Mouse (Mus musculus) testis, postnatal 10 days (tissue): ENCODE data around the gene Csk.

Source experiments
- DNase-seq: peaks from one replicate; pipeline ENCODE4 v3.0.0; 2021; ENCODE audit warnings: low spot score

The Csk gene

DNA sequence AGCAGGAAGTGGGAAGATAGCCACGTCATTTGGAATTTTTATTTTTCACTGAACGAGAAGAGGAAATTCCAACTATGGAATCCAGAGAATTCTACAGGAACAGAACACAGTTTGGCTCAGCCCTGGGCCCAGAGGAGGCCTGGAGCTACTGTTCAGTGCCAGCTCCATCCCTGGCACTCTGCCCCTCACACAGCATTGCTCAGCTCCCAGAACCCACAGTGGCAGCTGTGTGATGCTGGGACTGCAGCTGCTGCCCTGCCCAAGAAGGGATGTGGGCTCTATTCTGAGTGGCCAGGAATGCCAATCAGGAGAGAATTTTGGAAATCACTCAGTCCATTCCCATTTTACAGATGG lies 52.1 kb downstream of the Csk start:
- DNase-seq: no peak

DNA sequence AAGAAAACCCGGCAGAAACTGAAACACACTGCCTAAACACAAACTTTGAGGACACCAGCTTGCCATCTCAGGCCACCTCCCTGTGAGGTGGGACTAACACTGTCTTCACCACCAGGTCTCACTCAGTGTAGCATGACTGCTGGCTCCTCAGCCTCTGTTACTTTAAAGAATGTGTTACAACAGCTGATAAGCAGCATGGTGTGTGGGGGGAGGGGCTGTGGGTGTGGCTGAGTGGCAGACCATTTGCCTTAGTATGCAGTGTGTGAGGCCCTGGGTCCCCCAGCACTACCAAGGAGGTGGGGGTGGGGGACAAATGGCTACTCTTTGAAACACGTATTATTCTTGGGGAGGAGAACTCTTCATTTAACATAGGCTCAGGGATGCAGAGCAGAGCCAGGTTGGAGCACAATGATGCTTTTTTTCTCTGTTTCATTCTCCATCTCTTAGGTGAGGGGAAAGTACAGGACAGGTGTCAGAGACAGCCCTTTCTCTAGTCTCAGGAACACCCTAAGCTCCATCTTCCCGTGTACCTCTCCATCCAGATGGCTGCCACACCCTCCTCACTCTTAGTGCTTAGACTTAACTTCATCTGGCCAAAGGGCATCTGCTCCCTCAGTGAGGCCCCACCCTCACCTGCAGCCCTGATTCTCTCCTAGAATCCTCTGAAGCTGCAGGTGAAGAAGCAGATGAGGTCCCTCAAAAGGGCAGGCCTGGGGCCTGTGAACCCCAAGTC lies 52.6 kb downstream of the Csk start:
- DNase-seq: no peak

DNA sequence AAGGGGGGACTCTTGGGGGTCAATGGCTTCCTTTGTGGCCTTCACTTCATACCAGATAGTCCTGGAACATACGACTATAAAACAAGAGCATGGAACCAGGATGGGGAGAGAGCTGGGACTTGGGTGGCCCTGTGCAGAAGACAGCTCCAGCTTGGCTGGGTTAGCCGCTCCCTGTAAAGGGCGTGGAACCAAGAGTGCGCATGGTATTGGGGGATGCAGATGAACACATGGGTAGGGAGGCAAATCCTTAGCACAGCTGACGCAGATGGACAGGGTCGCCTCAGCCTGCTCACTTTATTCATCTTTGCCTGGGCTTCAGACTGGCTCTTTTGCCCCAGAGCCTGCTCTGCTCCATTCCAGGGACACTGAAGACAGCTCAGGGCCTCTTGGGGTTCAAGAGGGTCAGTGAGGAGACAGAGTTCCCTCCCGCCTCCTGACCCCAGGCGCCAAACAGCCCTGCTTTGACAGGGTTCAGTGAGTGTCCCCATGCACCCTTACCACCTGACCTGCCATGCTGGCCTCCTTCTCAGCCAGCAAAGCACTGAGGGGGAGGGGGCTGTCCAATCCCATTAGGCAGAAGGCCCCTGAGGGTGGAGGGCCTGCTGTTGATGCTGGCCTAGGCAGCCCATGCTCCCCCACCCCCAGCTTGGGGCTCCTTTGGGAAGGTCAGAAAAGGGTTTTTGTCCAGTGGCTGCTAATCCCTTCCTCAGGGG lies 54.4 kb downstream of the Csk start:
- no peak for DNase-seq

DNA sequence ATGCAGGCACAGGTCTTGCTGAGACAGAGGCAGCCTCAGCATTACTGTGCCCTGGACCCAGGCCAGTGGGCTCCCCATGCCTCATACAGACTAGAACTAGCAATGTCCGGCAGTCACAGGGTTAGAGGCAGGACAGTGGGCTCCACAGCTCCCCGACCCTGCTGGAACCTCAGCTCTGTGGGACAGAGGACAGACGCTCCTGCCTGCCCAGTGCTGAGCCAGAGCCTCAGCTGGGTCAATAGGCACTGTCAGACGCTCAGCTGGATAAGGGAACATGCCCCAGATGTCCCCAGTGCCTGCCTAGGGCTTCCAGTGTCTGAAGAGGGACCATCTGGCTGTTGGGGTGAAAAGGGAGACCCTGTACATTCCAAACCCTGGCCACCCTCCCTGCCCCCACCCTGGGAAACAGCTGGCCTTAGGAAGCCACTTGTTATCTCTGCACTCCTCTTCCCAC lies 55.5 kb downstream of the Csk start:
- DNase-seq: no peak

DNA sequence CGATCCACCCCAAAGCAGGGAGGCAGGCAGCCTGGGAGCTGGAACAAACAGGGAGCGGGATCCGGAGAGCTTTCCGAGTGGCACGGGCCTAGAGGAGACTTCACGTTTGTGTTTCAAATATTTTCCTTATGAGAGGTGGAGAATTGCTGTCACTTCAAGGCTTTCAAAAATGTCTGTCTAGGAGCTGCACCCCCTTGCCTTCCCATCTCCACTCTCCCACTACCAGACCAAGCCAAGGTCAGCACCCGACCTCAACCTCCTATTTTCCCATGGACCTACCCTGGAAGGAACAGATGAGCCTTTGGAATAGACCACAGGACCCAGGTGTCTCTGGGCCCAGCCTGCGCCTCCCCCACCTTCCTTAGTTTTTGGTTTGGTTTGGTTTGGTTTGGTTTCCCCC lies 56.2 kb downstream of the Csk start:
- no peak for DNase-seq

DNA sequence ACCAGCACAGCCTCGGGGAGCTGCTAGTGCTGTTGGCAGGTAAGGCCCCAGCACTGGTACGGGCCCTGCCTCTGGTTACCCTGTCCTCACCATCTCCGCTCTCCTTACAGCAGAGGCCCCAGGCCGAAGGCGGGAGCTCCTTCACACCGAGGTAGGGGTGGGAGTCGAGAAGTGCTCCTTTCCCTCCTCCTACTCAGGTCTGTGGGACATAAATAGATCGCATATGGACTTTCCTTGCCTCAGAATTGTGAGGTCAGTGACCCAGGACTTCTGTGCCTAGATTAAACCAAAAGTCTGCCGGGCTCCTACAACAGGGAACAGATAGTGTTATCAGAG lies 59.3 kb downstream of the Csk start:
- no peak for DNase-seq

DNA sequence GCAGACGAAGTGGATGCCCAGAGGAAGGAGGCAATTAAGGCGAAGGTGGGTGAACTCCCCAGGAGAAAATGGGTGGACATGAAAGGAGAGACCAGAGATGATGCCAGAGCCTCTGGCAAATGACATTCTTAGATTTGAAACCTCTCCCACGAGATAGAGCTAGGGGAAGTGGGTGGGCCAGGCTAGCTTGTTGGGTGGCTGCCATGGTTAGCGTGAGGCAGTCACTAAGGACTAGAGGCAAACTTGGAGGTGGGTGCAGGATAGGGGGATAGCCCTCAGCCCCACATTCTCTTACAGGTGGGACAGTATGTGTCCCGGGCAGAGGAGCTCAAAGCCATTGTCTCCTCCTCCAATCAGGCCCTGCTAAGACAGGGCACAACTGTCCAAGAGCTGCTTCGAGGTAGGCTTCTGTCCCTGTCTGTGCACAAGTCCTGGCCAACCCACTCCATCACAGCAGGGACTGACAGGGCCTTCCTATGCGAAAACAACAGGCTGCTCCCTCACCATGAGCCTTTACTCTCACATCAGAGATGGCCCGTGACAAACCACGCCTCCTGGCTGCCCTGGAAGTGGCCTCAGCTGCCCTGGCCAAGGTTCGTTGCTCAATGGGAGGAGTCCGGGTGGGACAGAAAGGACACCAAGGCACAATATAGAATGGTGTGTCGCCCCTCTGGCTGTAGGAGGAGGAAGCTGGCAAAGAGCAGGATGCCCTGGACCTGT lies 59.8 kb downstream of the Csk start:
- no peak for DNase-seq

DNA sequence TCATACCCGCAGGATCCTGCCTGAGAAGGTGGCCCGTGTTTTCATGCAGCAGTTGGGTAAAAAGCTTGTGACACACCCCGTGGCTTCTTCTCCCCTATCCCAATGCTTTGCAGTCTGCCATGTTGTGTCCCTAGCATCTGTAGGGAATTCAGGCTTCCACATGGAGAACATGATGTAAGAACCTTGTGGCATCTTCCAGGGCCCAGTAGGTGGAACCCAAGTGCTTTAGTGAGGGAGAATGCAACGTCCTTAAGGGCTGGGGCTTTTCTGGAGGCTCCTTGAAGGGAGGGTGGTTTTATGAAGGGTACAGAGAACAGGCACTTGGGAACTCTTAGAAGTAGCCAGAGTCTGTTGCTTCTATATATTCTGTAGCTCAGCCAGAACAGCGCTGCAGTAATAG lies 62.7 kb downstream of the Csk start:
- DNase-seq: no peak

DNA sequence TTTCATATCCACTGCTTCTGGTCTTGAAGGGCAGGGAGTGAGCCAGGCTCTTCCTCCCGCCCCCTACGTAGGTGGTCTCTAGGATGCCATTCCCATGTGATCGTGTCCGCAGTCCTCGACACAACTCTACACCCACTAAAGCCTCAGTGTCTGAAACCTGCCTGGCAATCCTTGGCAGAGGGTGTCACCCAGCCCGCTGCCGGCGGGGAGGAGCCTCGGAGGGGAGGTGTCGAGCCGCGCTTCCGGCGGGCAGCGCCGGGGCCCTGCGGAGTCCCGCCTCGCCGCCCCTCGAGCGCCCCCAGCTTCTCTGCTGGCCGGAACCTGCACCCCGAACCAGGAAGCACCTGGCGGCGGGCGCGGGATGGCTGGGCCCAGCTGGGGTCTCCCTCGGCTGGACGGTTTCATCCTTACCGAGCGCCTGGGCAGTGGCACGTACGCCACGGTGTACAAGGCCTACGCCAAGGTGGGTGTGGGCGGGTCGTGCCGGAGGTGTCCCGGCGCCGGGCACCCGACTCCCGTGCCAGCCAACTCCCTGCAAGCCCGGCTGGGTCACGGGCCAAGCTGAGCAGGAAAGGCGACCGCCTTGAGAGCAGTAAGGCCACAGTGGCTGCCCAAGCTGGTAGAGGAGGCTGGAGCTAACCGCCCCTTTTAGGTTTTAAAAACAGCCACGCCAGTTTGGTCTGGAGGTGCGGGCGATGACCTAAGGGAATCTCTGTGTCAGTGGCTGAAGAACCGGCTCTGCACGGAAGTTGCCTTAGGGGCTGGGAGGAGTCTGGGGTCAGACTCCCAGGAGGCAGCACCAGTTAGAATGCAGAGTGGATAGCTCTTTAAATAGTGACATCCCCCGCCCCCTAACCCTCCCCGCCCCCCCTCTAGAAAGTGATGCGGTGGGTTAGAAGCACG lies 64.0 kb downstream of the Csk start, which contains the start of gene Ulk3:
Gene Ulk3, plus strand, starts transcription at position 229 of the 903 bp plus-strand sequence.
- peak; percentile 85 for DNase-seq

DNA sequence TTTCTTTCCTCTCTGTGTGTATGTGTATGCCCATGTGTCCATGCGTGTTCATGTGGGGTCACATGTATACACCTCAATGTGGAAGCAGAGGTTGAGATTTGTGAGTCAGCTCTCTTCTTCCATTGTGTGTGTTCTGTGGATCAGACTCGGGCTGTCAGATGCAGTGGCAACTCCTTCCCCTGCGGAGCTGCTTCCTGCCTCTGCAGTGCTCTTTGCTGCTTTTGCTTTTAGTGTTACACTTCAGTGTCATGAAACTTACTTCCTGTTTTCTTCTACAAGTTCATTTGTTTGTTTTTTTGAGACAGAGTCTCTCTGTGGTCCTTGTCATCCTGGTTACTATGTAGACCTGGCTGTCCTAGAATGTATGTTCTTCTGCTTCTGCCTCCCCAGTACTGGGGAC lies 68.4 kb downstream of the Csk start:
- DNase-seq: no peak

DNA sequence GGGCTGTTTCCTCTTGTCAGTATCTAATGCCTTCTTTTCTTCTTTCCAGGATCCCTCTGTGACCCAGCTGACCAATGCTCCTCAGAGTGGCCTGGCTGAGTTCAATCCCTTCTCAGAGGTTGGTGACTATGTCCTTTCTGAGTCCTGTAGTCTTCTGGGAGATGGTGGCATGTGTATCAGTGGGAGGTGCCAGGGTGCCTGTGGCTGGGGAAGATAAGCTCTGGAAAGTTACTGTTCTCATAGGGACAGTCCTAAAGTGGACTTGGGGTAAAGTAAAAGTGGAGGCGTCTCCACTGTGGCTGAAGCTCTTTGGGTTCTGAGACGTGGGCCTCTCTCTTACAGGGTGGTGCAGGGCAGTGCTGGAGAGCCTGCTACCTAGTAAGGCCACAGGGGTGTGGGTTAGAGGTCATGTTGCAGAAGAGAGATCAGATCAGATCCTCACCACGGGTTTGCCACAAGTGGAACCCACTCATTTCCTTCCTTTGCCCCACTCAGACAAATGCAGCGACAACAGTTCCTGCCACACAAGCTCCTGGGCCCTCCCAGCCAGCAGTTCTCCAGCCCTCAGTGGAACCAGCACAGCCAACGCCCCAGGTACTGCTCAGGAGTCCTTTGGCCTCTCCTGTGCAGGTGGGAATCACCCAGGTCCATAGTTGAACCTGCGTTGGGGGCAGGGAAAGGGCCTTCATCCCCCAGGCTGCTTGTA lies 76.1 kb downstream of the Csk start:
- no peak for DNase-seq
